Mouse (Mus musculus) bone marrow, adult 2 months (tissue): Measurements from ENCODE around the gene Atp5g1. TPM values are rescaled to one million over a fixed set of nuclear protein-coding genes. Genes with fewer than 3 reads are reported as not detected.
"Not testable (repeated sequence)": the region's sequence is repeated elsewhere in the genome, so short reads cannot be mapped to it uniquely, and the experiment has no call there.

Source experiments
- H3K27ac ChIP-seq: fragments of 200-500 bp; 2 replicates; pipeline ENCODE4 v1.5.1; 2012; ENCODE audit warnings: low read depth, mild to moderate bottlenecking, control low read depth, inconsistent platforms, low read length; ENCODE audit not compliant: control insufficient read depth, poor library complexity, insufficient read depth
- H3K4me1 ChIP-seq: fragments of 200-500 bp; 2 replicates; pipeline ENCODE4 v1.6.1; 2011; ENCODE audit warnings: low read length; ENCODE audit not compliant: control insufficient read depth, insufficient read depth
- H3K4me3 ChIP-seq: fragments of 200-500 bp; replicated peaks from 2 replicates; pipeline ENCODE3; 2011; ENCODE audit warnings: mild to moderate bottlenecking, low read depth, low read length, control low read depth; ENCODE audit not compliant: control insufficient read depth
- CTCF ChIP-seq: fragments of 200-500 bp; IDR thresholded peaks from 2 replicates; pipeline ENCODE4 v1.5.1; 2011; ENCODE audit warnings: low read length, control low read depth; ENCODE audit not compliant: control insufficient read depth, insufficient read depth
- POLR2A ChIP-seq: fragments of 200-500 bp; IDR thresholded peaks from 2 replicates; pipeline ENCODE4 v1.6.1; 2011; ENCODE audit warnings: low read depth, mild to moderate bottlenecking, control low read depth, low read length, borderline replicate concordance; ENCODE audit not compliant: control insufficient read depth
- WGBS: fragments of 180-500 bp; shearing (Covaris S2); methylation state at CpG from one replicate; pipeline ENCODE4 v1.1.7; 2018; 5-methylcytosine and 5-hydroxymethylcytosine counted together
- polyA plus RNA-seq: library from polyadenylated mRNA; stranded (reverse); fragments of >200 nt; gene quantifications from 2 replicates; pipeline ENCODE4 v1.2.4, GENCODE M21; 2011; ENCODE audit warnings: low replicate concordance; ENCODE audit not compliant: missing spikeins, insufficient read depth, insufficient read length

Gene Atp5g1
- polyA plus RNA-seq = 93.8 and 117 TPM in 2 replicates

DNA sequence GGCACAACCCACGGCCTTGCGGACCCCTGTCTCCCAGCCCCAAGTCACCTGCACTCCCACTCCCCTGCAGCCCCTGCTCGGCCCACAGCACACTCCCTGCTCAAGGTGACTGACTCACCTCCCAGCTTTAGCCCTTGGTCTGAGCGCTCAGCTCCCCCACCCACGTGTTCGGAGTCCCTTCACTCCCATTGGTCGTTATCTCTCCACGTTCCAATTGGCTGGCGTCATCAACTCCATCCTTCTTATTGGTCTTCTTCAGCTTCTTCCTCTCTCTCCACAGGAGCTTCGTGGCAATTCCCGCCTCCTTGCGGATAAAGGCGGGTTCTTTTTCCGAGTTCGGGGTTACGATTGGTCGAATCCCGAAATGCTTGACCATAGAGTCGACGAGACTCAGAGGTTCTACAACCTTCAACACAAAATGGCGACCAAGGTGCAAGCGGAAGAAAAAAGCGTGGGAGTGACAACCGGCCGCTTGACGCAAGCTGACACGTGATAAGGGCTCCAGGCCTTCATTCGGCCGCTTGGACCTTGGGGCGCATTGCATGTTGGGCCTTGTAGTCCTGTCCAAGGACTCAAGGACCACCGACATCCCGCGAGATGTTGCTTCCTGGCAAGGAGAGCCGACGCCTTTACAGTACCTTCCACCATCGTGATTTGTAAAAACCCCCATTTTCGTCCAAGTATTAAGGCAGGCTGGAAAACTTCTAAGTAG is at the start of gene Atp5g1:
TSS of gene Atp5g1 (minus strand) at position 162 of the 712 bp plus-strand sequence.
- under 1% methylated on average over 37 of the region's 37 CpGs for WGBS
- peak within 1 kb of the TSS; percentile 14; the same call in 1 of the 2 replicates for H3K27ac ChIP-seq

DNA sequence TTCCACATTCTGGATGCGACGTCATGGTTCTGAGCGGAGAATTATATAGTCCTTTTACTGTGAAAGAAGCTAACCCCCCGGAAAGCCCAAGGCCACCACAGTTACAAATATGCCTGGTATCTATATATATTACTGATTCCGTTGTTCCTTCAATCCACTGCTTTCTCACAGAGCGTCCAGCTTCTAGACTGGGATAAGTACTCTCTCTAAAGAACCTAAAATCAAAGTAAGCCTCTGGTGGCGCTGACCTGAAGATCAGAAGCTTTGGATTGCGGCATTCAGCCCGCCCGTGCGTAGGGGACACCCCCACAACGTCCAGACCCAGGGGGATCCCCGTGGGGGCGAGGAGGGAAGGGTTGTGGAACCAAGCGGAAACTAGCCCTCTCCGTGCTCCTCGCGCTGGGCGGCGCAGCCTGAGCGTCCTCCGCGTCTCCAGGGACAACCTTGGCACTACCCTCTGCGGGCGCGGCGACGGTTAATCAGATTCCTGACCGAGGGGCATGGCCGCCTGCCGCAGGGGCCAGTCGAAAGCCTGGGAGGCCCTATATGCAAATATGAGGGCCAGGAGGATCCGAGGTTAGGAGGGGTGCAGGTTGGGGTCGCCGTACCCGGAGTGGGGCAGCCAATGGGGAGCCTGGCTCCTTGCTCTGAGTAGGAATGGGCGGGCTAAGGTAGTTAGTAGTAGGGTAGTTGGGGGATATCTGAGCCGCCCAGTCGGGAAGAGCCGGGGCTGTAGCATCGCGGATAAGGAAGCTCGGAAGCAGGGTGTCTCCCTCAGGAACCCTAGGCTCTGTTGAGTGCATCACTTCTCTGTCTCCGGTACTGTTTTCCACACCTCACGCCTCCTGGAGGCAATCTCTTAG is 48.8 kb upstream of the Atp5g1 start:
- no peaks in the 10 kb centered on the region for H3K4me1 ChIP-seq
- no peak for TF ChIP-seq POLR2A
- TF ChIP-seq CTCF = no peak
- H3K27ac ChIP-seq = no peak overlapping the region
- no peak overlapping the region for H3K4me3 ChIP-seq
- 6% methylated on average over 45 of the region's 45 CpGs for WGBS

More for the DNA sequence above, at the start of gene Atp5g1:
- TF ChIP-seq POLR2A (peak; percentile 87), CTCF (no peak)
- Histone ChIP-seq H3K4me1 (peaks cover 3% of the 10 kb centered on the region), H3K4me3 (peak within 1 kb of the TSS; percentile 79)

DNA sequence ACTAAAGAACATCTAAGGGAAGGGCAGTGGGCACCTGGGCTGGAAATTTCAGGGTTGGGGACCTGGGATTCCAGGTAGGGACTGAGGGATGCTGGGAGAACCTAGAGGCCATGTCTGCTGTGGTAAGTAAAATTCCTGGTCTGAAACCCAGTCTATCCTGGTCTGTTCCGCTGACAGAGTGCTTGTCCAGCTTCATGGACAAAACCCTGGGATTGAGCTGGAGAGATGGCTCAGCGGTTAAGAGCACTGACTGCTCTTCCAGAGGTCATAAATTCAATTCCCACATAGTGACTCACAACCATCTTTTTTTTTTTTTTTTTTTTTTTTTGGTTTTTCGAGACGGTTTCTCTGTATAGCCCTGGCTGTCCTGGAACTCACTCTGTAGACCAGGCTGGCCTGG is 47.3 kb upstream of the Atp5g1 start:
- not testable (repeated sequence) for H3K4me1 ChIP-seq, H3K27ac ChIP-seq, H3K4me3 ChIP-seq
- 63% methylated on average over 4 of the region's 4 CpGs for WGBS

DNA sequence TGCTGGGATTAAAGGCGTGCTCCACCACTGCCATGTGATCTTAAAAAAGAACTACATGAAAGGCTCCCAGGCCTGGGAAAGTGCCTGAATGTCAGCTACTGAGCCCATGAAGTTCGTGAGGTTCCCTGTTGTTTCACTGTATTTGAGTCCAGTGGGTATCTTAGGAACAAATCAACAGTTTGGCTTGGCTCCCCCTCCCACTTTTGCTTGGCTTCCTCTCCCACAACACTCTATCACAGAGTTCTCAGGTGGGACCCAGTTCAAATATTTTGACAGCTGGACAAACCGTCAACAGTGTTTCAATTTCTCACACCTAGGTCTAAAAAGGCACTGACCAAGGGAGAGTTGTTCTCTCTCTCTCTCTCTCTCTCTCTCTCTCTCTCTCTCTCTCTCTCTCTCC is 43.9 kb upstream of the Atp5g1 start:
- TF ChIP-seq CTCF (no peak), POLR2A (no peak)
- H3K27ac ChIP-seq = no peak overlapping the region
- no peaks in the 10 kb centered on the region for H3K4me1 ChIP-seq
- no peak overlapping the region for H3K4me3 ChIP-seq
- 62% methylated on average over 3 of the region's 3 CpGs for WGBS

DNA sequence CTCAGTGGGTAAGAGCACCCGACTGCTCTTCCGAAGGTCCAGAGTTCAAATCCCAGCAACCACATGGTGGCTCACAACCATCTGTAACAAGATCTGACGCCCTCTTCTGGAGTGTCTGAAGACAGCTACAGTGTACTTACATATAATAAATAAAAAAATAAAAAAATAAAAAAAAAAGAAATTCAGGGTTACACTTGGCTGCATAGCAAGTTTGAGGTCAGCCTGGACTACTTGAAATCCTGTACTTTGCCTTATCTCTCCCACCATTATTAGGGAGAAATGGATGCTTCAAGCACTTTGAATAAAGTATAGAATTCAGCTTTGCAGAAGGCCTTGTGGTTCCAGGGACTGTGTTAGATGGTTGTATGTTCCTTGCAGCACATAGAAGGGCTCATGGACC is 41.5 kb upstream of the Atp5g1 start:
- not testable (repeated sequence) for H3K4me3 ChIP-seq, H3K4me1 ChIP-seq, H3K27ac ChIP-seq
- 65% methylated on average over 3 of the region's 3 CpGs for WGBS

DNA sequence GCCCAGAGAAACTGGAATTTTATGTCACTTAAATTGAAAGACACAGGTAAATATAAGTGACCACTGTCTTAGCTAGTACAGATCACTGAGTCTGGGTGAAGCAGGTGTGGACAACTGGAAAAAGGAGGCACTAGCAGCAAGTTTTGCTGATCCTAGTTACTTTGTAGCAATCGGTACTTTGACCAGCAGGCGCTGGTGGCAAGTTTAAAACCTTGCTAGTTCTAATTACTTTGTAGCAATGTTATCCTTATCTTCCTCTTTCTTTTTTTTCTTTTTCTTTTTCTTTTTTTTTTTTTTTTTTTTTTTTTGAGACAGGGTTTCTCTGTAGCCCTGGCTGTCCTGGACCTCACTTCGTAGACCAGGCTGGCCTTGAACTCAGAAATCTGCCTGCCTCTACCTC is 40.6 kb upstream of the Atp5g1 start:
- Histone ChIP-seq H3K4me3 (no peak overlapping the region), H3K4me1 (no peaks in the 10 kb centered on the region), H3K27ac (no peak overlapping the region)
- WGBS = 85% methylated on average over 3 of the region's 3 CpGs
- no peak for TF ChIP-seq POLR2A

DNA sequence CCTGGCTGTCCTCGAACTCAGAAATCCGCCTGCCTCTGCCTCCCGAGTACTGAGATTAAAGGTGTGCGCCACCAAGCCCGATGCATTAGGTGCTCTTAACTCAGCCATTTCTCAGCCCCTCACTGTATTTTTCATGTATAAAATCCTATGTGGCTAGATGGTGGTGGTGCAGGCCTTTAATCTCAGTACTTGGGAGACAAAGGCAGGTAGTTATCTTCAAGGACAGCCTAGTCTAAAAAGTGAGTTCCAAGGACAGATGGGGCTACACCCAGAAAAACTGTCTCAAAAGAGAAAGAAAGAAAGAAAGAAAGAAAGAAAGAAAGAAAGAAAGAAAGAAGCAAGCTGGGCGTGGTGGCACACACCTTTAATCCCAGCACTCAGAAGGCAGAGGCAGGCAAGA is 39.9 kb upstream of the Atp5g1 start:
- WGBS = 82% methylated on average over 6 of the region's 6 CpGs
- Histone ChIP-seq H3K4me1 (no peaks in the 10 kb centered on the region), H3K27ac (no peak overlapping the region), H3K4me3 (no peak overlapping the region)
- TF ChIP-seq POLR2A (no peak), CTCF (no peak)

DNA sequence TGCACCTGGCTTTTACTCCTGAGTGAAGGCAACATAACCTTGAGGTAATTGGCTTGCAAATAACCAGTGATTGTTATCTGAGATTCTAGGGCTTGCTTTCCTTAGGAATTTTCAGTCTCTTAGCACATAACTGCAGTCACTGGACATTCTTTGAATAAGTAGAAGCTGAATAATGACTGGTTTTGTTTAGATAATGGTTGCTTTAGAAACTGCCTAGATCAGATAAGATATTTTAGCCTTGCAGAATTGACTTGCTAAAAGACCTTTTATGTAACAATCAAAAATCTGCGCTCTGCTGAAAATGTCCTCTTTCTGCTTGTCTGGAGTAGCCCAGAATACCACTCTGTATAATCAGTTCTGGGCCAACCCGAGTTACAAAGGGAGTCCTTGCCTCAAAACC is 38.6 kb upstream of the Atp5g1 start:
- TF ChIP-seq POLR2A (no peak), CTCF (no peak)

More for the DNA sequence above, 38.6 kb upstream of the Atp5g1 start:
- WGBS = 56% methylated on average over 2 of the region's 2 CpGs
- no peak overlapping the region for H3K4me3 ChIP-seq
- H3K4me1 ChIP-seq = no peaks in the 10 kb centered on the region
- no peak overlapping the region for H3K27ac ChIP-seq
